Mouse (Mus musculus): ENCODE data around the gene Csad. TPM values are rescaled to one million over a fixed set of nuclear protein-coding genes. Genes with fewer than 3 reads are reported as not detected.

The Csad gene
- polyA plus RNA-seq, 1 experiment from 2014 or later = 39.6 TPM

DNA sequence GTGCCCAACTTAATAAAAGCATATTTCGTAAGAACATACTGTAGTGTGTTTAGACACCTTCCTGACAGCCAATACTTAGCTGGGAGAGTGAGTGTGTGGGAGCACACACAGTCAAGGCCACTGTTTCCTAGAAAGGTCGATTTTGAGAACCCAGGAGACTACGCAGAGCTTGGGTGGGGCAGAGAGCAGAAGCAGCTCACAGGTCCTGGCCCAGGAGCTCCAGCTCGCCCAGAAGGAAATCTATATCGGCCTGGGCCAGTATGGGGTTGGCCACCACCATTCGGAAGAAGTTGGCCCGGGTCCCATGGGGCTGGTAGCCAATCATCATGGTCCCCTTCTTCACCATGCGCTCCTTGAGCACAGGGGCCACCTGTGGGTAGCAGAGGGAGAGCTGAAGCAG lies 27.1 kb downstream of the Csad start:
- H3K9ac ChIP-seq (replicated peaks; ENCODE audit: low read depth, low read length) = no peak overlapping the region
- no peak overlapping the region for H3K27ac ChIP-seq (ENCODE audit: low read length)
- no peaks in the 10 kb centered on the region for H3K9me3 ChIP-seq (ENCODE audit: control insufficient read depth, low read length)
- 89% methylated on average over 8 of the region's 8 CpGs for WGBS
- H3K4me2 ChIP-seq (ENCODE audit: low read length) = no peak overlapping the region
- H3K4me3 ChIP-seq (replicated peaks; ENCODE audit: low read length) = no peak overlapping the region
- H3K27me3 ChIP-seq (replicated peaks; ENCODE audit: control insufficient read depth, insufficient read depth, low read length) = no peaks in the 10 kb centered on the region
- H3K36me3 ChIP-seq (ENCODE audit: control insufficient read depth, insufficient read depth) = no peaks in the 10 kb centered on the region
- ATAC-seq = no peak
- no peaks in the 10 kb centered on the region for H3K4me1 ChIP-seq (replicated peaks; ENCODE audit: control insufficient read depth, insufficient read depth, low read length)

DNA sequence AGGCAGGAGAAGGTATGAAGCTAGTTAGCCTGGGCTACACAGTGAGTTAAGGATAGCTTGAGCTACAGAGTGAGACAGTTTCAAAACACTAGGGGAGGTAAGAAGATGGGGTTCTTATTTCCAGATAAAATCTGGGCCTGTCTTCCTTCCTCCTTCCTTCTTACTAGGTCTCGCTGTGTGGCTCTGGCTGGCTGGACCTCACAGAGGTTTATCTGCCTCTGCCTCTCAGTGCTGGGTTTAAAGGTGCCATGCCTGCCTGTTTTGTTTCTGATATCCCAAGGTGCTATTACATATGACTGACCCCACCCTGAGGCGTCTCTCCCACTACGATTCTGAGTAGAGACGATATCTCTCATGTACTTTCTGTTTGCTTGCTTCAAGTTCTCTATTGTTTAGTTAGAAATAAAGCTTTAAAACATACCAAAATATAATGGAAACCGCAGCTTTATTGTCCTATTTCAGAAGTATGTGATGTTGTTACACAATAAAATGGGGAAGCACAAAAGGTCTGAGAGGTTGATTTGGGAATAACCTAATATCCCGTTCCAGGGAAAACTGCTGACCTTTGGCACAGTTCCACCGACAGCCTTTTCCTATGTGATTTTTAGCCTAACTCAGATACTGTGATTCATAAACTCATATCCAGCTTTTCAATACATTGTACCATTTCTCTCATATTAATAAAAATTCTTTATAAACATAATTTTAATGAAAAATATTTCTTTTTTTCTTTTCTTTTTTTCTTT lies 27.8 kb downstream of the Csad start:
- Histone ChIP-seq H3K9ac (replicated peaks; ENCODE audit: low read depth, low read length) (no peak overlapping the region), H3K4me1 (replicated peaks; ENCODE audit: control insufficient read depth, insufficient read depth, low read length) (no peaks in the 10 kb centered on the region), H3K36me3 (ENCODE audit: control insufficient read depth, insufficient read depth) (no peaks in the 10 kb centered on the region), H3K4me3 (replicated peaks; ENCODE audit: low read length) (no peak overlapping the region), H3K4me2 (ENCODE audit: low read length) (no peak overlapping the region), H3K9me3 (ENCODE audit: control insufficient read depth, low read length) (no peaks in the 10 kb centered on the region), H3K27ac (ENCODE audit: low read length) (no peak overlapping the region), H3K27me3 (replicated peaks; ENCODE audit: control insufficient read depth, insufficient read depth, low read length) (no peaks in the 10 kb centered on the region)
- WGBS = 89% methylated on average over 7 of the region's 7 CpGs
- ATAC-seq = no peak

DNA sequence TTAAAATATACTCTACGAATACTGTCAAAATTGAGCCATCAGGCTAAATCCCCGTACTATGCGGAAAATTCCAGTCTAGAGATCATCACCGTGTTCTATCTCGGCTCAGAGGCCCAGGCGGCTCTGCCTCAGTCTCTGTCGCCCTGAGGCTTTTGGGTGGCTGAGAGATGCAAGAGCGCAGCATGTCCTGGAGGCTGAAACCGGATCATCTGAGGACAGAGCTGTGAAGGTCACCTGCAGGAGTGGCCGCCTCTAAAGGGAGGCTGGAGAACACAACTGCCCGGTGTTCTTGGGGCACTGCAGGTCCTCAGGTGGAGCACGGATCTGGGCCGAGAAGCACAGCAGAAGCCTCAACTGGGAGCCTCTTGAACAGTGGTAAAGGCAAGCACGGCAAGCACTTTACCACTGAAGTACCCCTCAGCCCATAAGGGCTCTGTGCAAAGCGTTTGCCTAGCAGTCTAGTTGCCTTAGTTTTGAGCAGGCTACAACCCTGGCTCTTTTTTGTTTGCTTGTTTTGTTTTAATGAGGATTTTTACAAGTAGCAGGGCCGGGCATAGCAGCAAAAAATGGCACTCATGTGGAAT lies 28.7 kb downstream of the Csad start:
- Histone ChIP-seq H3K4me2 (ENCODE audit: low read length) (no peak overlapping the region), H3K36me3 (ENCODE audit: control insufficient read depth, insufficient read depth) (no peaks in the 10 kb centered on the region), H3K4me1 (replicated peaks; ENCODE audit: control insufficient read depth, insufficient read depth, low read length) (no peaks in the 10 kb centered on the region), H3K9ac (replicated peaks; ENCODE audit: low read depth, low read length) (no peak overlapping the region), H3K27ac (ENCODE audit: low read length) (no peak overlapping the region), H3K4me3 (replicated peaks; ENCODE audit: low read length) (no peak overlapping the region), H3K27me3 (replicated peaks; ENCODE audit: control insufficient read depth, insufficient read depth, low read length) (no peaks in the 10 kb centered on the region), H3K9me3 (ENCODE audit: control insufficient read depth, low read length) (no peaks in the 10 kb centered on the region)
- 89% methylated on average over 16 of the region's 16 CpGs for WGBS
- no peak for ATAC-seq

DNA sequence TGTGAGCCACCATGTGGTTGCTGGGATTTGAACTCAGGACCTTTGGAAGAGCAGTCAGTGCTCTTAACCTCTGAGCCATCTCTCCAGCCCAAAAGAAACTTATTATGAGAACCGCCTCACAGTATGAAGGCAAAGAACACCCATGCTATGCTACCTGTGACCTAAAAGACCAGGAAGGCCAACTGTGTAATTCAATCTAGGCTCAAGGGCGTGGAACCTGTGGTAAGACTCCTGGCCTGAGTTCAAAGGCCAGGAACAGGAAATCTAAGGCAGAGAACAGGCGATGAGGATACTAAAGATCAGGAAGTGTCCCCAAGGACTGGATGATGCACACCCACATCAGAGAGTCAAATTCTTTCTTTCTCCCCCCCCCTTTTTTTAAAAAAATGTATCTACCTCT lies 30.9 kb downstream of the Csad start:
- Histone ChIP-seq H3K4me2 (ENCODE audit: low read length) (no peak overlapping the region), H3K27me3 (replicated peaks; ENCODE audit: control insufficient read depth, insufficient read depth, low read length) (no peaks in the 10 kb centered on the region), H3K9me3 (ENCODE audit: control insufficient read depth, low read length) (no peaks in the 10 kb centered on the region), H3K4me1 (replicated peaks; ENCODE audit: control insufficient read depth, insufficient read depth, low read length) (no peaks in the 10 kb centered on the region), H3K9ac (replicated peaks; ENCODE audit: low read depth, low read length) (no peak overlapping the region), H3K4me3 (replicated peaks; ENCODE audit: low read length) (no peak overlapping the region), H3K27ac (ENCODE audit: low read length) (no peak overlapping the region), H3K36me3 (ENCODE audit: control insufficient read depth, insufficient read depth) (no peaks in the 10 kb centered on the region)
- no peak for ATAC-seq
- 87% methylated on average over 3 of the region's 3 CpGs for WGBS

DNA sequence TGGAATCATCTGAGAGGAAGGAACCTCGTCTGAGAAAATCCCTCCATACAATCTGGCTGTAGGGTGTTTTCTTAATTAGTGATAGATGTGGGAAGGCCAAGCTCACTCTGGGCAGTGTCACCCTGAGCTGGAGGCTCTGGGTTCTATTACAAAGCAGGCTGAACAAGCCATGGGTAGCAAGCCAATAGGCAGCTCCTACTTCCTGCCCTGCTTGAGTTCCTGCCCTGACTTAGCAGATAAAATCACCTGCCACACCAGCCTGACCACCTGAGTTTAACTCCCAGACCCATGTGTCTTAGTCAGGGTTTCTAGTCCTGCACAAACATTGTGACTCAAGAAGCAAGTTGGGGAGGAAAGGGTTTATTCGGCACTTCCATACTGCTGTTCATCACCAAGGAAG lies 35.5 kb downstream of the Csad start:
- Histone ChIP-seq H3K4me2 (ENCODE audit: low read length) (no peak overlapping the region), H3K9ac (replicated peaks; ENCODE audit: low read depth, low read length) (no peak overlapping the region), H3K27me3 (replicated peaks; ENCODE audit: control insufficient read depth, insufficient read depth, low read length) (no peaks in the 10 kb centered on the region), H3K9me3 (ENCODE audit: control insufficient read depth, low read length) (no peaks in the 10 kb centered on the region), H3K4me3 (replicated peaks; ENCODE audit: low read length) (no peak overlapping the region), H3K36me3 (ENCODE audit: control insufficient read depth, insufficient read depth) (no peaks in the 10 kb centered on the region), H3K4me1 (replicated peaks; ENCODE audit: control insufficient read depth, insufficient read depth, low read length) (no peaks in the 10 kb centered on the region), H3K27ac (ENCODE audit: low read length) (no peak overlapping the region)
- 63% methylated on average over 2 of the region's 2 CpGs for WGBS
- no peak for ATAC-seq

DNA sequence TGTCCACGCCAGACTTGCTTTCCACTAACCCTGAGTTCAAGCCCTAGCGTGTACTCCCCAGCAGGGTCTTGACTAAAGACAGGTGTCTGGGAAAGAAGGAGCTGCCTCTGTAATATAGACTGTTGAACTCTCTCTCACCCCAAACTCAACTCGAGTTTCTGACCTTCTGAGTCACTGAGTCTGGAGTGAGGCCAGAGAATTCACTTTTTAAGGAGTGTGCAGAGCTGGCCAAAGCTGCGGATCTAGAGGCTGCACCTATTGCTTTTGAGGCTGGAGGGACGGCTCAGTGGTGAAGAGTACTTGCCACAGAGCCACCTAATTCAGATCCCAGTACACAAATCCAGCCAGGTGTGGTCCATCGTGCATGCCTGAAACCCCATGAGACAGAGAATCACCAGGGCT lies 36.9 kb downstream of the Csad start:
- Histone ChIP-seq H3K9ac (replicated peaks; ENCODE audit: low read depth, low read length) (no peak overlapping the region), H3K36me3 (ENCODE audit: control insufficient read depth, insufficient read depth) (no peaks in the 10 kb centered on the region), H3K4me1 (replicated peaks; ENCODE audit: control insufficient read depth, insufficient read depth, low read length) (no peaks in the 10 kb centered on the region), H3K4me3 (replicated peaks; ENCODE audit: low read length) (no peak overlapping the region), H3K27ac (ENCODE audit: low read length) (no peak overlapping the region), H3K4me2 (ENCODE audit: low read length) (no peak overlapping the region), H3K27me3 (replicated peaks; ENCODE audit: control insufficient read depth, insufficient read depth, low read length) (no peaks in the 10 kb centered on the region), H3K9me3 (ENCODE audit: control insufficient read depth, low read length) (no peaks in the 10 kb centered on the region)
- ATAC-seq = no peak
- WGBS = 71% methylated on average over 6 of the region's 6 CpGs

DNA sequence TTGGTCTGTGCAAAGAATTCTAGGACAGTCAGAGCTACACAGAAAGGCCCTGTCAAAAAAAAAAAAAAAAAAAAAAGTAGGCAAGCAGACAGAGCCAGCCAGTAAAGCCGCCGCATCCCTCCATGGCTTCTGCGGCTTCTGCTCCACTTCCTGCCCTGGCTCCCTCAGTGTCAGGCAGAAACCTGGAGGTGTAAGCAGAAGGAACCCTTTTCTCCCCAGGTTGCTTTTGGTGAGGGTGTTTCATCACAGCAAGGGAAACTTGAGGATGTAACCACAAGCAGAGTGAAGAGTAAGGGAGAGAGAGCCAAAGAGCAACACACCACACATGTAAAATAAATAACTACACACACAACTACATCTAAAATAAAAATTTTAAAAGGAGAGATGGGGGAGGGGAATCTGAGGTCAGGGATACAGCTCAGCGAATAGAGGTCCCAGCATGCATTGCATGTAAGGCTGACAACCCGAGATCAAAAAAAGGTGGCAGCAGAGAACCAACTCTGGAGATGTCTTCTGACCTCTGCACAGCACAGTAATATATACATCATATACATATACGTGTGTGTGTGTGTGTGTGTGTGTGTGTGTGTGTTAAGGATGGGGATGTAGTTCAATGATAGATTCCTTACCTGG lies 38.9 kb downstream of the Csad start:
- ATAC-seq = no peak
- H3K4me3 ChIP-seq (replicated peaks; ENCODE audit: low read length) = no peak overlapping the region
- H3K27ac ChIP-seq (ENCODE audit: low read length) = no peak overlapping the region
- H3K9me3 ChIP-seq (ENCODE audit: control insufficient read depth, low read length) = no peaks in the 10 kb centered on the region
- H3K4me1 ChIP-seq (replicated peaks; ENCODE audit: control insufficient read depth, insufficient read depth, low read length) = no peaks in the 10 kb centered on the region
- H3K36me3 ChIP-seq (ENCODE audit: control insufficient read depth, insufficient read depth) = no peaks in the 10 kb centered on the region
- 70% methylated on average over 6 of the region's 6 CpGs for WGBS
- no peaks in the 10 kb centered on the region for H3K27me3 ChIP-seq (replicated peaks; ENCODE audit: control insufficient read depth, insufficient read depth, low read length)
- H3K4me2 ChIP-seq (ENCODE audit: low read length) = no peak overlapping the region
- H3K9ac ChIP-seq (replicated peaks; ENCODE audit: low read depth, low read length) = no peak overlapping the region

DNA sequence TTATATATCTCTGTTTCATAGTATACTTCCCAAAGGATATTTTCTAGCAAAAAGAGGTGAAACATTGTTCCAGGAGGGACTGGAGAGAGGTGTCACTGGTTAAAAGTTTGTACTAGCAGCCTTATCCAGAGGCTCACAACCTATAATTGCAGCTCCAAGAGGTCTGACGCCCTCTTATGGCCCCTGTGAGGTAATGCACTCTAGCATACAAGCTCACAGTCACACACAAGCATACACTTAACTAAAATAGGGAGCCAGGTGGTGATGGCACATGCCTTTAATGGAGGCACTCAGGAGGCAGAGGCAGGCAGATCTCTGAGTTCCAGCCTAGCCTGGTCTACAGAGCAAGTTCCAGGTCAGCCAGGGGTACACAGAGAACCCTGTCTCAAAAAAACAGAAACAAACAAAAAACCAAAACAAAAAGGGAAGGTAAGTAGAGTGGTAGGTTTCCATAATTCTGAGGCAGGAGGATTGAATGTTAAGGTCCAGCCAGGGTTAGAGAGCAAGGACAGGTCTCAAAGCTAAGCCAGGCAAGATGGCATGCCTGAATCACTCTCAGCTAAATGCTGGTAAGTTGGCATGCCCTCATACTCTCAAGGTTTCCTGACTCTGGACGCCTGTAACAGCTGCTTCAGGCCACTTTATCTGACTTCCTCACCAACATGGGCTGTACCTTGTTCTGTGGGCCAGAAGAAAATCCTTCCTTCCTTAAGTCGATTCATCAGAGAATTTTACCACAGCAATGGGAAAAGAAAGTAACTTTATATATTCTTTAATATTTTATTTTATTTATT lies 40.4 kb downstream of the Csad start:
- Histone ChIP-seq H3K4me3 (replicated peaks; ENCODE audit: low read length) (no peak overlapping the region), H3K4me1 (replicated peaks; ENCODE audit: control insufficient read depth, insufficient read depth, low read length) (no peaks in the 10 kb centered on the region), H3K4me2 (ENCODE audit: low read length) (no peak overlapping the region), H3K27me3 (replicated peaks; ENCODE audit: control insufficient read depth, insufficient read depth, low read length) (no peaks in the 10 kb centered on the region), H3K9ac (replicated peaks; ENCODE audit: low read depth, low read length) (no peak overlapping the region), H3K27ac (ENCODE audit: low read length) (no peak overlapping the region), H3K9me3 (ENCODE audit: control insufficient read depth, low read length) (no peaks in the 10 kb centered on the region), H3K36me3 (ENCODE audit: control insufficient read depth, insufficient read depth) (no peaks in the 10 kb centered on the region)
- ATAC-seq = no peak
- 58% methylated on average over 3 of the region's 3 CpGs for WGBS

DNA sequence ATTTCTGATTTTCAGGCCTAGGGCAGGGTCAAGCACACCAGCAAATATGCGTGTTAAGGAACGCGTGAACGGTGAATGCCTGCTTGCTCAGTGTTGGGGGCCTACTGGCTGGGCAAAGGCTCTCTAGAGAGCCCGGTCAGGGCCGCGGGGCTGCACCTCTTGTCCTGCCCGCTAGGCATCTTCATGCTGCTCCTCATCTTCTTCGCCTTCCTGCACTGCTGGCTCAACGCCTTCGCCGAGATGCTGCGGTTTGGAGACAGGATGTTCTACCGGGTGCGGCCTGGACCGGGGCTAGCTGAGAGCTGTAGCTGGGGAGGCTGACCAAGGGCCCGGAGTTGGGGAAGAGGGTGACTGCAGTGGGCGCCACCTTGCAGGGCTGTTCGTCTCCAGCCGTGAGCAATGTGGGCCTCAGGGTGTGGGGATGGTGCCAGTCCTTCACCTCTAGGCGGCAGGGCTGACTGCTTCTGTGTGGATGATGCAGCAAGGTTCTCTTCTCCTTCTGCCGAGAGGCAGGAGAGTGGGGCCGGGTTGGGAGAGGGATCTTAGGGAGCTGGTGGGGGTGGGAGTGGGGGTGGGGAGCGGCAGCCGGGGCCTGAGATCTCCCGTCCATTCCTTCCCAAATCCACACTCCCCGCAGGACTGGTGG lies 44.0 kb downstream of the Csad start:
- no peaks in the 10 kb centered on the region for H3K27me3 ChIP-seq (replicated peaks; ENCODE audit: control insufficient read depth, insufficient read depth, low read length)
- 70% methylated on average over 25 of the region's 27 CpGs for WGBS
- H3K4me3 ChIP-seq (replicated peaks; ENCODE audit: low read length) = no peak overlapping the region
- no peaks in the 10 kb centered on the region for H3K36me3 ChIP-seq (ENCODE audit: control insufficient read depth, insufficient read depth)
- no peak overlapping the region for H3K27ac ChIP-seq (ENCODE audit: low read length)
- ATAC-seq = no peak
- H3K4me2 ChIP-seq (ENCODE audit: low read length) = no peak overlapping the region
- no peaks in the 10 kb centered on the region for H3K9me3 ChIP-seq (ENCODE audit: control insufficient read depth, low read length)
- no peaks in the 10 kb centered on the region for H3K4me1 ChIP-seq (replicated peaks; ENCODE audit: control insufficient read depth, insufficient read depth, low read length)
- H3K9ac ChIP-seq (replicated peaks; ENCODE audit: low read depth, low read length) = no peak overlapping the region
